Mouse (Mus musculus) lung, embryonic 15.5 days (tissue): ENCODE data around the gene Hspa5. TPM values are rescaled to one million over a fixed set of nuclear protein-coding genes. Genes with fewer than 3 reads are reported as not detected.
"Not testable (repeated sequence)": the region's sequence is repeated elsewhere in the genome, so short reads cannot be mapped to it uniquely, and the experiment has no call there.

Source experiments
- ATAC-seq: fragments of 200-750 bp; cut with Nextera tagmentation; 2 replicates; pipeline ENCODE4 v1.8.0; 2017; ENCODE audit warnings: moderate number of reproducible peaks, borderline replicate concordance; ENCODE audit not compliant: low FRiP score, low TSS enrichment; ENCODE audit errors: extremely low read depth
- H3K27ac ChIP-seq: fragments of 300-500 bp; sonication (generic); 2 replicates; pipeline ENCODE4 v1.5.1; 2015; ENCODE audit warnings: moderate library complexity, mild to moderate bottlenecking, inconsistent platforms
- H3K27me3 ChIP-seq: fragments of 300-500 bp; sonication (generic); 2 replicates; pipeline ENCODE4 v1.6.1; 2015; ENCODE audit warnings: inconsistent platforms
- H3K36me3 ChIP-seq: fragments of 300-500 bp; sonication (generic); 2 replicates; pipeline ENCODE4 v1.6.1; 2015; ENCODE audit warnings: inconsistent platforms
- H3K4me1 ChIP-seq: fragments of 300-500 bp; sonication (generic); 2 replicates; pipeline ENCODE4 v1.6.1; 2015; ENCODE audit warnings: inconsistent platforms
- H3K4me2 ChIP-seq: fragments of 300-500 bp; sonication (generic); 2 replicates; pipeline ENCODE4 v1.6.1; 2015; ENCODE audit warnings: inconsistent platforms, mild to moderate bottlenecking, moderate library complexity
- H3K4me3 ChIP-seq: fragments of 300-500 bp; sonication (generic); 2 replicates; pipeline ENCODE4 v1.5.1; 2015; ENCODE audit warnings: mild to moderate bottlenecking, inconsistent platforms
- H3K9ac ChIP-seq: fragments of 300-500 bp; sonication (generic); 2 replicates; pipeline ENCODE4 v1.6.1; 2015; ENCODE audit warnings: inconsistent platforms
- H3K9me3 ChIP-seq: fragments of 300-500 bp; sonication (generic); 2 replicates; pipeline ENCODE4 v1.6.1; 2016; ENCODE audit warnings: inconsistent platforms
- WGBS: fragments of 180-500 bp; shearing (Covaris S2); methylation state at CpG from one replicate; pipeline ENCODE4 v1.1.7; 2015; 5-methylcytosine and 5-hydroxymethylcytosine counted together
- polyA plus RNA-seq: library from polyadenylated mRNA; unstranded; fragments of >200 nt; fragmentation: Nextera tagmentation; extraction: Ambion mirVana; gene quantifications from 2 replicates; pipeline ENCODE4 v1.2.1, GENCODE M21; 2015

The Hspa5 gene
- polyA plus RNA-seq, 1 experiment from 2014 or later = 1,028 TPM

DNA sequence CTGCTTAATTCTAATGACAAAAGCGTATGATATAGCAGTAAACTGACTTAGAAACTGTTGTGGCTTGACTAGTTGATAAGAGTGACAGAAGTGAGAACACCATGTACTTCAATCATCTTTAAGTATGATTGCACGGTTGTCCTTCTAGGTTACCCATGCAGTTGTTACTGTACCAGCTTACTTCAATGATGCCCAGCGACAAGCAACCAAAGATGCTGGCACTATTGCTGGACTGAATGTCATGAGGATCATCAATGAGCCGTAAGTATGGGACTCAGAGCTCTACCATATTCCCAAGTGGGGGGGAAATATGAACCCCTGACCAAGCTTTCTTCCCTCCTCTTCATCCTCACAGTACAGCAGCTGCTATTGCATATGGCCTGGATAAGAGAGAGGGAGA, 1.9 kb downstream of the Hspa5 start:
- Histone ChIP-seq H3K27me3 (no peaks in the 10 kb centered on the region), H3K4me1 (peaks cover 40% of the 10 kb centered on the region), H3K9me3 (no peaks in the 10 kb centered on the region), H3K4me3 (peak overlapping the region; percentile 80), H3K27ac (no peak overlapping the region), H3K4me2 (peak overlapping the region; percentile 61), H3K9ac (no peak overlapping the region), H3K36me3 (peaks cover 50% of the 10 kb centered on the region)
- ATAC-seq = no peak
- 77% methylated on average over 4 of the region's 4 CpGs for WGBS

DNA sequence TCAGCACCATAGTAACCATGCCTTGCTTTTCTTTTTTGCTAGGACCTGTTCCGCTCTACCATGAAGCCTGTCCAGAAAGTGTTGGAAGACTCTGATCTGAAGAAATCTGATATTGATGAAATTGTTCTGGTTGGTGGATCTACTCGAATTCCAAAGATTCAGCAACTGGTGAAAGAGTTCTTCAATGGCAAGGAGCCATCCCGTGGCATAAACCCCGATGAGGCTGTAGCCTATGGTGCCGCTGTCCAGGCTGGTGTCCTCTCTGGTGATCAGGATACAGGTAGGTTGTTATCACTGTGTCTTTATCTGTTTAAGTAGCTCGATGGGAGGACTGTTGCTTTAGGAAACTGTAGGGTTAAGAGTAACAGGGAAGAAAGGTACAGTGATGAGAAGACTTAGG, 2.7 kb downstream of the Hspa5 start:
- Histone ChIP-seq H3K36me3 (peaks cover 58% of the 10 kb centered on the region), H3K4me1 (peaks cover 40% of the 10 kb centered on the region), H3K9me3 (no peaks in the 10 kb centered on the region), H3K27ac (no peak overlapping the region), H3K4me3 (peak overlapping the region; percentile 80), H3K27me3 (no peaks in the 10 kb centered on the region), H3K4me2 (peak overlapping the region; percentile 61), H3K9ac (no peak overlapping the region)
- WGBS = 80% methylated on average over 6 of the region's 6 CpGs
- no peak for ATAC-seq

DNA sequence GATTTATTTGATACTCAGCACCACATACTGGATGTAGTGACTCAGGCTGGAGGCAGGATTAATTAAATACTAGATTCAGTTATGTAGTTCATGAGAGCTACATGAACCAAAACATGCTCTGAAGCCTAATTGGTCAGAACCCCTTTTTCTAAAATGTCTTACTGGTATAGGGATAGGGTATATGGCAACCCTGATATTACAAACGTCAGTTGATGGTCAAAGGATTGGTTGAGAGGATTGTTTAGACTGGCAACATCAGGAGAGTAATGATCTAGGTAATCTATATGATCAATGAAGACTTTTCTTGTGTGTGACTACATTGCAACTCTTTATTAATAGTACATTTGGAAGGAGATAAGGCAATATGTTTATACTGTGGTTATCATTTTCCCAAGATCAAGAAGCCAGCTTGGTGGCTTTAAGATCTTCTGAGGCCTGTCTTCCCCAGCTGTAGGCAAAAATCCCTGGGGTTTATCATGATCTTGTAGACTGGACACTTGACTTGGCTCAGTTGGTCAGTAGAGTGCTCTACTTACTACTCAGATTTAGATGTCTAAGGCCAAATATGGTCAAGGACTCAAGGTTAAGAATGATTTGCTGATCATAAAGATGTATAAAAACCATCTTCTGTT, 5.6 kb downstream of the Hspa5 start:
- Histone ChIP-seq H3K4me3 (no peak overlapping the region), H3K27ac (no peak overlapping the region)
- no peak for ATAC-seq

DNA sequence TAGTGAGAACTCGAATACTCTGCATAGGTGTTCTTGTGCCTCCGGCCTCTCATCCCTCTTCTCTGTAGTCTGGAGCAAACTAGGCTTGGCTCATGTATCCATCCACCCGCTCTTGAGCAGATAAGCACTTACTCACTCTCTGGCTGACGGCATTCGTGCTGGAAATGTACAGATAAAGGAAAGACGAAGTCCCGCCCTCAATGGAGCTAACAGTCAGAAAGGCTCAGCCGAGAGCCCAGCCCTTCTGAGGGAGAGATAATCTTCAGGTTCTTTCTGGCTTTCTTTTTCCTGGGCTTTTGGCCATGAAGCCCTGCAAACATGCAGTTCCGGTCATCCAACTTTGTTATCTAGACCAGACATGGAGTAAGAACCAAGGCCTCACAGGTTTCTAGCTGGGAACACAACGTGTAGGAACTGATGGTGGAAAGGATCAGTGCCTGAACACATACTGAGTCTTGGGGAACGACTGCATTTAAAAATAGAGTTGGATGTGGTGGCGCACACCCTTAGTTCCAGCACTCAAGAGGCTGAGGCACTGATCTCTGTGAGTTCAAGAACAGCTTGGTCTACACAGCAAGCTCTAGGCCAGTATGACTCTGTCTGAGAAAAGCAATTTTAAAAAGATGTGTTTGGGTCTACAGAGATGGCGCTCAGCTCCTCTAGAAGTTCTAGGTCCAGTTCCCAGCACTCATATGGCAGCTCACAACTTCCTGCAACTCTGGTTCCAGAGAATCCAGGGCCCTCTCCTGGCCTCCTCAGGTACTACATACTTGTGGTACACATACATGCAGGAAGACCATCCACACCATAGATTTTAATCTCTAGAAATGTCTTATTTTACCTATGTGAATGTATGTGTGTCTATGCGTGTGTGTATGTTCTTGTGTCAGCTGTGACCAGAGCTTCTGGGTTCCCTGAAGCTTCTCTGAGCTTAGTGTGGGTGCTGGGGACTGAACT, 11.6 kb downstream of the Hspa5 start:
- H3K36me3 ChIP-seq = peaks cover 66% of the 10 kb centered on the region
- no peaks in the 10 kb centered on the region for H3K4me1 ChIP-seq
- H3K27me3 ChIP-seq = no peaks in the 10 kb centered on the region
- H3K4me2 ChIP-seq = no peak overlapping the region
- WGBS = 79% methylated on average over 14 of the region's 14 CpGs
- no peaks in the 10 kb centered on the region for H3K9me3 ChIP-seq
- no peak overlapping the region for H3K9ac ChIP-seq
- no peak overlapping the region for H3K4me3 ChIP-seq
- no peak overlapping the region for H3K27ac ChIP-seq
- ATAC-seq = peak; percentile 60; the same call in 1 of the 2 replicates

More for the DNA sequence above, 5.6 kb downstream of the Hspa5 start:
- peak overlapping the region; percentile 37; the same call in 1 of the 2 replicates for H3K4me2 ChIP-seq
- WGBS = 43% methylated on average over 1 of the region's 1 CpGs
- H3K27me3 ChIP-seq = no peaks in the 10 kb centered on the region
- no peaks in the 10 kb centered on the region for H3K9me3 ChIP-seq
- peaks cover 80% of the 10 kb centered on the region for H3K36me3 ChIP-seq
- peaks cover 35% of the 10 kb centered on the region for H3K4me1 ChIP-seq
- no peak overlapping the region for H3K9ac ChIP-seq

DNA sequence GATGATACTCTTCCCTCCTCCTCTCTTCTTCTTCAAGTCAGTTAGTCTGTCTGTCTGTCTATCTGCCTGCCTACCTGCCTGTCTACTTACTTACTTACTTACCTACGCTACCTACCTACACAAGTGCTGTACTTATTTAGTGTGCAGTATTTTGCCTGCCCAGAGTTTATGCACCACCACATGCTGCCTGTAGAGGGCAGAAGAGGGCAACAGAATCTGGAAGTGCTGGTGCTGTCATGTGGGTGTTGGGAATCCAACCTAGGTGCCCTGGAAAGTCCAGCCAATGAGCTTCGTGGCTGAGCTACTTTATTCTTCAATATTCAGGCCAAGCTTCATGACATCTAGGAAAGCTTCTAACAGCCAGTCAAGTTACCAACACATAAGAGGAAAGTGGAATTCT, 12.3 kb downstream of the Hspa5 start:
- ATAC-seq = no peak

DNA sequence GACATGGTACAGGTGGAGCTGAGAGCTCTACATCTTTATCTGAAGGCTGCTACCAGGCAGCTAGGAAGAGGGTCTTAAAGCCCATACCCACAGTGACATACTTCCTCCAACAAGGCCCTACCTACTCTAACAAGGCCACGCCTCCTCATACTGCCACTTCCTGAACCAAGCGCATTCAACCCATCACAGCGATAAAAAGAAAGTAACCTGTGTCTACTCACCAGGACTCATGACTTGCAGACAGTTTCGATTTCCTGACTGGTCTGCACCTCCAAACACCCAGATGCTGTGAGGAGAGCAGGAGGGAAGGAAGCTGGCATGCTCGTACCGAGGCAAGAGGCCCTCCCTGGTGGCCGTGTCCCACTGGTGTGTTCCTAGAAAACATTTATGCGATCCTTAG, 18.5 kb downstream of the Hspa5 start:
- Histone ChIP-seq H3K4me2 (no peak overlapping the region), H3K4me1 (no peaks in the 10 kb centered on the region), H3K36me3 (peaks cover 20% of the 10 kb centered on the region), H3K9me3 (no peaks in the 10 kb centered on the region), H3K4me3 (no peak overlapping the region), H3K27ac (no peak overlapping the region), H3K27me3 (no peaks in the 10 kb centered on the region), H3K9ac (no peak overlapping the region)
- ATAC-seq = no peak
- 87% methylated on average over 8 of the region's 8 CpGs for WGBS

More for the DNA sequence above, 12.3 kb downstream of the Hspa5 start:
- Histone ChIP-seq H3K4me1 (no peaks in the 10 kb centered on the region), H3K9me3 (no peaks in the 10 kb centered on the region), H3K27ac (no peak overlapping the region), H3K4me3 (no peak overlapping the region), H3K9ac (no peak overlapping the region), H3K36me3 (peaks cover 58% of the 10 kb centered on the region), H3K4me2 (no peak overlapping the region), H3K27me3 (no peaks in the 10 kb centered on the region)
- 77% methylated on average over 2 of the region's 2 CpGs for WGBS

DNA sequence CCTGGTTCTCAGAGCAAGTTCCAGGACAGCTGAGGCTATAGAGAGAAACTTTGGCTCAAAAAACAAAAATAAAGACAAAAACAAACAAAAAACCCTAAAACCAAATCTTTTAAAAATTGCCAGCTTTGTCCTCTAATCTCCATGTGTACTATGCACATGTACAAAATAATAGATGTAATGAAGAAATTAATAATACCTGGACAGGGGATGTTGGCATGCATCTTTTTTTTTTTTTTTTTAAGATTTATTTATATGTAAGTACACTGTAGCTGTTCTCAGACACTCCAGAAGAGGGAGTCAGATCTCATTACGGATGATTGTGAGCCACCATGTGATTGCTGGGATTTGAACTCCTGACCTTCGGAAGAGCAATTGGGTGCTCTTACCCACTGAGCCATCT, 20.8 kb downstream of the Hspa5 start:
- H3K4me3 ChIP-seq, H3K27me3 ChIP-seq, H3K27ac ChIP-seq, H3K9ac ChIP-seq, ATAC-seq, H3K4me1 ChIP-seq, H3K4me2 ChIP-seq, H3K9me3 ChIP-seq: not testable (repeated sequence)
- 83% methylated on average over 2 of the region's 2 CpGs for WGBS
- H3K36me3 ChIP-seq = peaks cover 16% of the 10 kb centered on the region

DNA sequence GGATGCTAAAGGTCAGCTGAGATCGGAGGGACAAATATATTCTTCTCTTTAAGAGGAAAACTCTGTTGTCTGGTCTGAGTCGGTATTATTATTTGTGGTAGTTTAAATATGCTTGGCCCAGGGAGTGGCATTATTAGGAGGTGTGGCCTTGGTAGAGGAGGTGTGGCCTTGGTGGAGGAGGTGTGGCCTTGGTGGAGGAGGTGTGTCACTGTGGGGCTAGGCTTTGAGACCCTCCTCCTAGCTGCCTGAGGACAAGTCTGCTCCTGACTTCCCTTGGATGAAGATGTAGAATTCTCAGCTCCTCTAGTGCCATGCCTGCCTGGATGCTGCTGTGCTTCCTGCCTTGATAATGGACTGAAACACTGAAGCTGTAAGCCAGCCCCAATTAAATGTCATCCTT, 22.7 kb downstream of the Hspa5 start:
- H3K4me1 ChIP-seq = peaks cover 5% of the 10 kb centered on the region
- no peaks in the 10 kb centered on the region for H3K27me3 ChIP-seq
- no peak for ATAC-seq
- no peak overlapping the region for H3K9ac ChIP-seq
- peaks cover 16% of the 10 kb centered on the region for H3K36me3 ChIP-seq
- no peak overlapping the region for H3K4me3 ChIP-seq
- H3K4me2 ChIP-seq = no peak overlapping the region
- no peak overlapping the region for H3K27ac ChIP-seq
- 87% methylated on average over 2 of the region's 2 CpGs for WGBS
- no peaks in the 10 kb centered on the region for H3K9me3 ChIP-seq

DNA sequence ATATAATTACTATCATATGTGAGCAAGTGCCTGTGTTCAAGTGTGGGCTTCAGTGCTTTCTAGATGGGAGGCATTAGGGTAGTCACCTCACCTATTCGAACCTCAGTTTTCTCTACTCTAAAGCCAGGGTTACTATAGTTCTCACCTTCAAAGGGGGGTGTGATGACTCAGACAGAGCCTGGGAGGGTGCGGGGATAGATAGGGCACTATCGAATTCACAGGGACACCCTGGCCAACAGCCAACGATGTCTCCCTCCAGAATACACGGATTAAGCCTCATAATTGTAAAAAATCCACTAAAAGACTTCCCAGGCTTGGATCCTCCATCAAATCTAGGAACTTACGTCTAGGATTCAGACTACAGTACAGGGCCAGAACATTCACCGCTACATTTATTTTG, 23.7 kb downstream of the Hspa5 start:
- no peak for ATAC-seq
- Histone ChIP-seq H3K9me3 (no peaks in the 10 kb centered on the region), H3K4me3 (no peak overlapping the region), H3K4me2 (no peak overlapping the region), H3K4me1 (peaks cover 6% of the 10 kb centered on the region), H3K27me3 (no peaks in the 10 kb centered on the region), H3K27ac (no peak overlapping the region), H3K36me3 (peaks cover 13% of the 10 kb centered on the region), H3K9ac (no peak overlapping the region)
- 82% methylated on average over 7 of the region's 7 CpGs for WGBS

DNA sequence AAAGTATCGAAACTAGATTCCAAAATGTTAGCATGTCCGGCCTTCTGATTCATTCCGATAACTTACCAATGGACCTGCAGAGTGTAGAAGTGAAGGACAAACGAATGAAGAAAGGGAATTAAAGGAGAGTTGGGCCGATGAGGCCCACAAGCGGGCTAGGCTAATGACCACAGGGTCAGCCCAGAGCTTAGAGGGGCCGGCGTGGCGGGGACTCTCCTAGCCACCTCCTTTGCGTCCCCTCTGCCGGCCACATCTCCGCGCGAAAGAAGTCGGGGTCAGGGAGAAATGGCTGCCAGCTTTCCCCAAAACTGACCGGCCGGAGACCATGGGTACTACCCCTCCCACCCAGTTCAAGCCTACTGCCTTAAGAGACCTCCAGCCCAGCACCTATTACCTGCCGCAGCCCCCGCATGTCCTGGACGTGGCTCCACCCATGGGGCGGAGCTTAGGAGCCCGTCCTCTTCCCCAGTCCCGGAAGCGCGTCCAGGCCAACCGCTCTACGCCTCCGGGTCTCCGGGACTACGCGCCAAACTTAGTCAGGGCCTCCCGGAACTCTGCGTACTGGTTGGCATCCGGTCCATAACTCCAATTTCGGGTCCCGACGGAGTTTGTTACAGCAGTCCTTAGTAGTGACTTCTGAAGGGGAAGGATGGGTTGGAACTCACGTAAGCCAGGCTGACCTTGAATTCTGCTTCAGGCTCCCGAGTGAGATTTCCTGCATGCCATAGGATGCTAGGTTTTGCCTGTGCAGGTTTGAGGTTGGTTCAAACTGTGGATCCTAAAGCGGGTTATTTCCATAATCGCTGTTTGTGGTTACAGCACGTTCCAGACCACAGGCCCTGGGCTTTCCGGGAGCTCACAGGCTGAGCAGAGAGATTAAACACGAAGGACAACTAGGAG, 27.8 kb downstream of the Hspa5 start, which contains the start of gene Rabepk:
Gene Rabepk (minus strand): TSS at position 556 of the 900 bp plus-strand sequence.
- Histone ChIP-seq H3K9me3 (no peaks in the 10 kb centered on the region), H3K27me3 (no peaks in the 10 kb centered on the region), H3K4me2 (peak within 1 kb of the TSS; percentile 71), H3K4me3 (peak within 1 kb of the TSS; percentile 67), H3K4me1 (peaks cover 21% of the 10 kb centered on the region), H3K36me3 (peaks cover 6% of the 10 kb centered on the region; the same call in 1 of the 2 replicates), H3K27ac (peak within 1 kb of the TSS; percentile 82), H3K9ac (peak within 1 kb of the TSS; percentile 68)
- WGBS = 2% methylated on average over 44 of the region's 44 CpGs
- peak; percentile 81 for ATAC-seq

DNA sequence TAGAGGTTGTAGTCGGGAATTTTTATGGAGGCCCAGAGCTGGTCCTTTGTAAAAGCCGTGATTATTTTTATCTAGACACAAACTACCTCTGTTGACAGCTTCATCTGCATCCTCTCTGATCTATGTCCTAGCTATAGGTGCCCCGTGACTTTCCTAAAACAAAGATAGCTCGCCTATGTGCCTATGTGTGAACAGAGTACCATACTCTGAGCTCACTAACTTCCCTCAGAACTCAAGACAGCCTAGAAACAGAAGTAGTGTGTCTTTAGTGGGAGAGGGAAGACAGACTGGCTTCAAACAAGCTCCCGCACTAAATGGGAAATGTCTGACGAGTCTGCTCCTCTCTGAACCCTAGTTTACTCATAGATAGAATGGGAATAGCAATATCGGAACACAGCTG, 28.6 kb downstream of the Hspa5 start:
- H3K9ac ChIP-seq = no peak overlapping the region
- 74% methylated on average over 7 of the region's 7 CpGs for WGBS
- no peaks in the 10 kb centered on the region for H3K27me3 ChIP-seq
- no peaks in the 10 kb centered on the region for H3K9me3 ChIP-seq
- no peak for ATAC-seq
- peak overlapping the region; percentile 71 for H3K4me2 ChIP-seq
- peaks cover 7% of the 10 kb centered on the region; the same call in 1 of the 2 replicates for H3K36me3 ChIP-seq
- no peak overlapping the region for H3K27ac ChIP-seq
- peak overlapping the region; percentile 67; the same call in 1 of the 2 replicates for H3K4me3 ChIP-seq
- H3K4me1 ChIP-seq = peaks cover 21% of the 10 kb centered on the region
